Mouse (Mus musculus): ENCODE measurements around the gene Ppp1r3d.

Gene Ppp1r3d

DNA sequence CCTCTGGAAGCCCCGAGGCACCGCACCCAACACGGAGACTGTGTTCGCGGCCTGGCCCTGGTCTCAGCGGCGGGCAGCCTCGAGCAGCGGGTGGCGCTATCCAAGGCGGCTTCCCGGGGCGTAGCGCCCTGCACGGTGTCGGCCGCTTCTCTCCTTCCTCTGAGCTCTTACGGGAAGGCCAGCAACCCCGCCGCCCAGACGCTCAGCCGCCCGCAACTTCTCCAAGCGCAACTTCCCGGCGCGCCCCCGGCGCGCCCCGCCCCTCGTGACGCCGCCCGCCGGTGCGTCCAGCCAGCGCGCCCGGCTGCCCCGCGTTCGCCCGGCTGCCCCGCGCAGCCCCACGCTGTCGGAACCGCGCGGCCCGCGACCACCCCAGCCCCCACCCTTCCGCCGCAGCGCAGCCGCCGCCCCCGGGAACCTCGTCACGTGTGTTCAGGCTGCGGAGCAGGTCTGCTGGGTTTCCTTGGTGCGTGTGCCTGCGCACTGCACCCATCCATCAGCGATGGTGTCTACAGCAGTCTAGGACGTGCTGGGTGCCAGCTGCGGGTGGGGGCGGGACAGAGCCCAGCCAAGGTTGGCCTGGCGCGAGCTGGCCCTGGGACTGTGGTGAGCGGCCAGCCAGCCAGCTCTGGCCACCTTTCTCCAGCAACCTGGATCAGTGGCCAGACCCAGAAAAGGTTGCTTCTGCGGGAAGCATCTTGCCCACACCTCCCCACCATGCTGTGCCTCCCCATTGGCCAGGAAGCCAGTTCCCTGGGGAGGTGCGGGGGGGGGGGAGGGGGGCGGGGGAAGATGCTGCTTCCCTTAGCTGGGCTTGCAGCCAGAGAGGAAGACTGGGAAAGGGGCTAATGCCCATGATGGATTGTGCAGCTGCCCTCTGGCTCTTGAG is at the start of gene Ppp1r3d, which contains the start of gene Fam217b:
Gene Ppp1r3d, minus strand, starts transcription at position 212 of the 889 bp plus-strand sequence.
Gene Fam217b, plus strand, starts transcription at position 264 of the 889 bp plus-strand sequence.
- peak; percentile 79 for DNase-seq (ENCODE audit: low read depth, low spot score)

- DNase-seq (ENCODE audit: low read depth, low spot score) = no peak
These were observed 46.1 kb upstream of the Ppp1r3d start for GRCm38 (mm10) chr2:178460353-178460752.

GRCm38 (mm10) chr2:178457414-178457813 is 43.1 kb upstream of the Ppp1r3d start:
- no peak for DNase-seq (ENCODE audit: low read depth, low spot score)

DNA sequence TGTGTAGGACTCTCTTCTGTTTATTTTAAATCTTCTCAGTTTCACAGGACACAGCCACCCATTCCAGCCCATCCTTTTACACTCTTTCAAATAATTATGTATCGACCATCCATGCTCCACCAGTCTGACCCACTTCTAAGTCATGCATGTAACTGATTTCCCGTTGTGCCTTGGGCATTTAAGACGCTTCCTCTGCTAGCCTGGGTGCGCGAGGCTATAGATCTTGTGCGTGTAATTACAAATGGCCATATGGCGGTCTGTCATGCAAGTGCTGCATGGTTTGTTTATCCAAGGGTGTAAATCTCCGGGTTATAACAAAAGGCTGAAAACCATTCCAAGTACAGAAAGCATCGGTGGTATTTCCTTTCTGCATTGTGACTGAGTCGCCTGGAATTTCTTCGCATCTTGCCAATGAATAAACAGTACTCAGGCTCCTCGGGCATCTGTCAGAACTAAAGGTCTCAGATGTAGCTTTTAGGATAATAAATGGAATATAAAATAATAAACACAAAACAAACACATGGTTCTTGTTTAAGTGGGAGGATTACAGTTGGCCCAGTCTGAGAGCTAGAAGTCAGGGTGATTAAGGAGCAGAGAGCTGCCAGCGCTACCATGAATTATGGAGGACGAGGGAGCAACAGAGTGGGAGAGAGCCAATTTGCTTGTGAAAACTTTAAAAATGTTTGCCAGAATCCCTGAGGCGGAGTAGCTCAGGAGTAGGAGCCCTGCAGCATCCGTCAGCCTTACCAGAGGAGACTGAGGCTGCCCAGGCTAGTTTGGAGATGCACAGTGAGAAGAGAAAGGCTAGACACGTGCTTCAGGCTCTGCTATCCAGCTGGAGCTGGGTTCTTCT is 40.6 kb upstream of the Ppp1r3d start:
- peak; percentile 36 for DNase-seq (ENCODE audit: low read depth, low spot score)

DNA sequence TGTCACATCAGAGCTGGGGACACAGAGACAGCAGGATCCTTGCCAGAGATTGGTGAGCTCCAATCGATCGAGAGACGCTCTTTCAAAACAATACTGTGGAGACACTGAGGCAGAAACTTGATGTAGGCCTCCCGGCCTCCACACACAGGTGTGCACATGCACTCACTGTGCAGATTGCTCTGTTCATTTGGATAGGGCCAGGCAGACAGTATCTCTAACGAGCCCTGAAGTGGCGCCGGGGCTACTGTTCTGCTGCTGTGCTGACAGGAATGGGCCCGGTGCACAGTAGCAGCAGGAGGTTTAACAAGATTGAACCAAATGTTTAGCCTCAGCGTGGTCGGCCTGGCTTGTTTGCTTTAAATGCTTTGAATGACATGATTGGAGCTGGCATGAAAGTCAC is 36.7 kb upstream of the Ppp1r3d start:
- no peak for DNase-seq (ENCODE audit: low read depth, low spot score)

- no peak for DNase-seq (ENCODE audit: low read depth, low spot score)
These were observed 36.0 kb upstream of the Ppp1r3d start for GRCm38 (mm10) chr2:178450236-178450635.

GRCm38 (mm10) chr2:178449386-178449785 is 35.1 kb upstream of the Ppp1r3d start:
- DNase-seq (ENCODE audit: low read depth, low spot score) = no peak

- DNase-seq (ENCODE audit: low read depth, low spot score) = peak; percentile 53
These were observed 23.0 kb upstream of the Ppp1r3d start for GRCm38 (mm10) chr2:178437311-178437710.

GRCm38 (mm10) chr2:178433903-178434302 is 19.6 kb upstream of the Ppp1r3d start:
- DNase-seq (ENCODE audit: low read depth, low spot score) = no peak

DNA sequence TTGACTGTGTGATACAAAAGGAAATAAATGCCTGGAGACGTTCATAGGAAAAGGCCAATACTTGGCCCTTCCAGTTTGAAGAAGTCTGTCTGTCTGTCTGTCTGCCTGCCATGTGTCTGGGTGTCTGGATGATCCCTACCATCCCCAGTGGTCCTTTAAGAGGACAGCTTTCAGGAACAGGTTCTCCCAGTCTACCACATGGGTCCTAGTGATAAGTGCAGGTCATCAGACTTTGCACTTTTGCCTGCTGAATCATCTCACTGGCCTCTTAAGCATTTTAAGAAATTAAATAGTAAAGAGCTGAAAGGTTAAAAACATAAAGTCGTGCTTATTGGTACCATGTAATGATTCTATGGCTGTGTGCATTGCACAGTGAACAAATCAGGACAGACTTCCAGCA is 19.2 kb upstream of the Ppp1r3d start:
- no peak for DNase-seq (ENCODE audit: low read depth, low spot score)

GRCm38 (mm10) chr2:178430231-178430630 is 16.0 kb upstream of the Ppp1r3d start, which contains the start of gene Cdh26:
Gene Cdh26 (plus strand): TSS chr2:178430531.
- no peak for DNase-seq (ENCODE audit: low read depth, low spot score)

DNA sequence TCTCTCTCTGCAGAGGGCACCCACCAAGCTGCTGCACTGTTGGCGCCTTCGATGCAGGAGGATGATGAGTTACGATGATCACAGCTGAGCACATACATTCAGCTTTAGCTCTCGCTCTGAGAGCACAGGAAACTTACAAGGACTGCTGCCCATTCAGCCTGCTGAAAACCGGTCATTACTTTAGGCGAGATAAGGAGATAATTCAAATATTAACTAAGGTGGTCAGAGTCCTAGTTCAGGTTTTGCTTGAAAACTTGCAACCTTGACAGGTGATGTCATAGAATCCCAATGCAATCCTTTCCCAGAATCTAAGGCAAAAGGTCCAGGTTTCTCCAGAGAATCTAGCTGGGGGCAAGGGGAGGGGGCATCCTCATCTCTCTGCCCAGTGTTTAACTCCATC is 15.2 kb upstream of the Ppp1r3d start:
- DNase-seq (ENCODE audit: low read depth, low spot score) = no peak

- no peak for DNase-seq (ENCODE audit: low read depth, low spot score)
These were observed 14.4 kb upstream of the Ppp1r3d start for GRCm38 (mm10) chr2:178428676-178429075.

DNA sequence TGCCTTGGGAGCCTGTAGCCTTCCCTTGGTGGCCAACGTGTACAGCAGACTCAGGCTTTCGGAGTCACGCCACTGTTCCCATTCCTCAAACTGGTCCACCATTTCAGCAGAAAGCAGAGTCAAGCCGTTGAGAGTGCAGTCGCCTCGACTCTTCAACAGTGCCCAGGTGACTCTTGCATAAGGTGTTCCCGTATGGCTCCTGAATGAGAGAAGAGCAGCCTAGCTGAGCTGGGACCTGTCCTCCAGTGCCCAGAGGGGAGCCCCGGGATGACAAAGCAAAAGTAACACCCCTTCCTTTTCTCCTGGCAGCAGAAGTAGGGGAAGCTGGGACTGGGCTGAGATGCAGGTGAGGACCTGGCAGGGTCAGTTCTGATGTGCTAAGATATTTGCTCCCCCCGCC is 13.9 kb upstream of the Ppp1r3d start:
- DNase-seq (ENCODE audit: low read depth, low spot score) = no peak

DNA sequence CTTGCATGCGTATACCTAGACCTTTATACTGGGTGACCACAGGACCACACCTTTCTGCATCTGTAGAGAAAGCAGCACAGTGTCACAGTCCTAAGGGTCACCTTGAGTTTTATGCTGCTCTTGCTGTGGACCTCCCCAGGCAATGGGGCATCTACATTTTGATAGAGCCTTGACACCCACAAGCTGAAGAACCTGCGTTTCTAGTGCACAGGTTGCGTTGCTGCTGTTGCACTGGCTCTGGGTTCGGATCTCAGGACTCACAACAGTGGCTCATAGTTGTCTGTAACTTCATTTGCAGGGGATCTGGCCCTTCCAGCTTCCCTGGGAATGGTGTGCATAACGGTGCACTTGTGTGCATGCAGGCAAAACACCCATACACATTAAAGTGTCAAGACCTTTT is 12.9 kb upstream of the Ppp1r3d start:
- no peak for DNase-seq (ENCODE audit: low read depth, low spot score)

- peak; percentile 56 for DNase-seq (ENCODE audit: low read depth, low spot score)
These were observed 12.0 kb upstream of the Ppp1r3d start for GRCm38 (mm10) chr2:178426229-178426628.

- DNase-seq (ENCODE audit: low read depth, low spot score) = no peak
These were observed 9.0 kb upstream of the Ppp1r3d start for GRCm38 (mm10) chr2:178423223-178423622.

- no peak for DNase-seq (ENCODE audit: low read depth, low spot score)
These were observed 7.9 kb upstream of the Ppp1r3d start for GRCm38 (mm10) chr2:178422186-178422585.

GRCm38 (mm10) chr2:178421603-178422002 is 7.3 kb upstream of the Ppp1r3d start:
- no peak for DNase-seq (ENCODE audit: low read depth, low spot score)

GRCm38 (mm10) chr2:178420576-178420975 is 6.3 kb upstream of the Ppp1r3d start:
- DNase-seq (ENCODE audit: low read depth, low spot score) = no peak

GRCm38 (mm10) chr2:178416970-178417369 is 2.7 kb upstream of the Ppp1r3d start:
- DNase-seq (ENCODE audit: low read depth, low spot score) = no peak

DNA sequence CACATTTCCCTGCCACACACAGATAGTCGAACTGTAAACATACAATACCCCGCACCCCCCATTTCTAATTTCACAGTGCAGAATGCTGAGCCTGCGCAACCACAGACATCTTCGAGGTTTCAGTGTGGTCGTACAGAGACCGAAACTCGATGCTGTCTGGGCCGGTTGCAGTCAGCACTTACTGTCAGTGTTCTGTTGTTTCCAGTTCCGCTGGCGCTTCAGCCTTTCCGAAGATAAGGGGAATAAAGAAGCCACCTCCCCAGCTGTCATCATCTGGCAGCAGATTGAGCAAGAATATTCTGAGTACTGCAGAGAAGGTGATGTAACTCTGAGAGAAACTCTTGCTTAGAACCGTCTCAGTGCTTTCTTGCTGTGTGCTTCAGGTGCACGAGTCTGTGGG is 2.2 kb upstream of the Ppp1r3d start:
- peak; percentile 54 for DNase-seq (ENCODE audit: low read depth, low spot score)

DNA sequence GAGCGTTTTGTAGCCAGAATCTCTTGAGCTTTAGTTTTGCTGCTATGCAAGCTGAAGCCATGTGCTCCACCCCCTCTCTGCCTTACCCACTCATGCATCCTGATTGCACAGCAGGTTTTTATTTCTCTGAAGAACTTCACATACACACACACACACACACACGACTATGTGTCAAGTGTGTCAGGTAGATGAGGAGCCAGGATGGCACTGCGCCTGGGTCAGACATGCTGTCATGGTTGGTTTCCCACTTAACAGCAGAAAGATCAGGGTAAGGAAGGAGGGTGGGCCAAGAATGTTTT is 827 bp upstream of the Ppp1r3d start:
- DNase-seq (ENCODE audit: low read depth, low spot score) = no peak
